Mouse (Mus musculus): ENCODE results near the gene Sec14l2. TPM values are rescaled to one million over a fixed set of nuclear protein-coding genes. Genes with fewer than 3 reads are reported as not detected.
A peak's percentile ranks its signal among the peaks of the same experiment; 100 is the strongest.

The Sec14l2 gene
- 1.3 and 1.5 TPM in 2 replicates for polyA plus RNA-seq (2014; fragmentation: Nextera tagmentation; extraction: Ambion mirVana)

DNA sequence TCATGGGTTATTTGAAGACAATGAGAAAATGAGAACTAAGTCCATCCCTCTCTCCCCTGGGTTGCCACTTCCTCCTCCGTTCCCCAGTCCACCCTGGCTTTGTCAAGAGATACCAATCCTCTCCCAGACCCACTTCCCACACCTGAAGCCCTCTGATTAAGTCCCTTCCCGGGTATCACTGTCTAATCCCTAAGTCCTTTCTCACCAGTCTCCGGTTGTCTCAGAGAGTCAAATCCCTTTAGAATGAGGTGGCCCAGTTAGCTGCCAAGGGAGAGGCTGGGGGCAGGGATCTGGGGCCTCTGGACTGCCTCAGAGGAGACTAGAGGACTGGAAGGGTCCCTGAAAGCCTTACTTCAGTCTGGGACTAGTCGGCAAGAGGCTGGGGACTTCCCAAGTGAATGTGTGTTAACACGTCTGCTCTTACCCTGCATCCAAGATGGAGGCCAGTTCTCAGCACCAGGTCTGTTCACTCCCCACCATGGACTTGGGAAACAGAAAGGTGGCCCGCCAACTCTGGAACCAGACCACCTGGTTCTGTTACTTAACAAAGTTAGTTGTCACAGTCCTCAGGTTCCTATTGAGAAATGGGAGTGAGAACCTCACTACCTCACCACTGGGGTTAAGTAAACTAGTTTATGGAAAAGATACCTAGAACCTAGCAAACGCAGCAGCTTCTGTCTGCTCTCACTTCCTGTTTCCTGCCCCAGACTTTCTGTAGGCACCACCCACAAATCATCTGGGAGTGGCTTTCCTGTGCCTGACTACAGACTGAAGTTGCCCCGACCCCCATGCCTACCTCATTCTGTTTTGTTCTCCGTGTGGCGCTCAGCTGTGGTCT, at the start of gene Sec14l2:
Gene Sec14l2 (minus strand): TSS at position 674 of the 838 bp plus-strand sequence.
- Histone ChIP-seq H3K4me3 (ENCODE audit: low read depth, low read length) (no peak within 1 kb of the TSS), H3K4me1 (ENCODE audit: control insufficient read depth, insufficient read depth, low read length) (no peaks in the 10 kb centered on the region), H3K9ac (replicated peaks; ENCODE audit: low read length) (no peak within 1 kb of the TSS), H3K27me3 (ENCODE audit: control insufficient read depth, insufficient read depth, low read length) (no peaks in the 10 kb centered on the region; the same call in 1 of the 2 replicates), H3K4me2 (ENCODE audit: low read depth, low read length) (no peak within 1 kb of the TSS), H3K9me3 (replicated peaks; ENCODE audit: control insufficient read depth, low read length) (no peaks in the 10 kb centered on the region), H3K27ac (replicated peaks; ENCODE audit: low read depth, low read length) (no peak within 1 kb of the TSS), H3K36me3 (replicated peaks; ENCODE audit: control insufficient read depth, insufficient read depth, low read depth, low read length) (no peaks in the 10 kb centered on the region)
- ATAC-seq (replicated peaks; ENCODE audit: insufficient number of reproducible peaks, low FRiP score, low TSS enrichment, low read depth) (no peak), DNase-seq (ENCODE audit: low spot score) (no peak)
- 72% methylated on average over 10 of the region's 10 CpGs for WGBS

DNA sequence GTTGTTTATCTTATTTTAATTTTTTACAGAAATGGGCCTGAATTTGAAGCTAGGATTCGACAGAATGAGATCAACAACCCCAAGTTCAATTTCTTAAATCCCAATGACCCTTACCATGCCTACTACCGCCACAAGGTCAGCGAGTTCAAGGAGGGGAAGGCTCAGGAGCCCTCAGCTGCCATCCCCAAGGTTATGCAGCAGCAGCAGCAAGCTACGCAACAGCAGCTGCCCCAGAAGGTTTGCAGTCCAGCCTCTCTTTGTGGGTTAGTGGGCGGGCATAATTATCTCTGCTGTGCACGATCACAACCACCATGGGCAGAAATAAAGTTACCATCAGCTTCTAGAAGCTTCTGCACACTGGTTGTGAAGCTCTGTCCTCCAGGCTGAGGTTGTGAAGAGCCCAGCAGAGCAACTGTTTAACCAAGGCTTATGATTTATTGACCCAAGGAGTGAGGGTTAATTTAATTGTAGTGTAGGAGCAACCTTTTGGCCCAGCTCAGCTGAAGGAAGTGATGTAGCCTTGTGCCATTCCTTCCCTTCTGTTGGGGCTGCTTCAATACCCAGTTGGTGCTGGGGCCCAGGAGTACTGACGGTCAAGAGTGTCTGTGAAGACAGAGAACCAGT, 43.4 kb upstream of the Sec14l2 start:
- Histone ChIP-seq H3K4me1 (ENCODE audit: control insufficient read depth, insufficient read depth, low read length) (no peaks in the 10 kb centered on the region), H3K9me3 (replicated peaks; ENCODE audit: control insufficient read depth, low read length) (no peaks in the 10 kb centered on the region), H3K9ac (replicated peaks; ENCODE audit: low read length) (no peak overlapping the region), H3K4me3 (ENCODE audit: low read depth, low read length) (no peak overlapping the region), H3K4me2 (ENCODE audit: low read depth, low read length) (no peak overlapping the region), H3K36me3 (replicated peaks; ENCODE audit: control insufficient read depth, insufficient read depth, low read depth, low read length) (peaks cover 20% of the 10 kb centered on the region), H3K27me3 (ENCODE audit: control insufficient read depth, insufficient read depth, low read length) (no peaks in the 10 kb centered on the region), H3K27ac (replicated peaks; ENCODE audit: low read depth, low read length) (no peak overlapping the region)
- WGBS: 92% methylated on average over 7 of the region's 7 CpGs
- DNase-seq (ENCODE audit: low spot score) (no peak), ATAC-seq (replicated peaks; ENCODE audit: insufficient number of reproducible peaks, low FRiP score, low TSS enrichment, low read depth) (no peak)

DNA sequence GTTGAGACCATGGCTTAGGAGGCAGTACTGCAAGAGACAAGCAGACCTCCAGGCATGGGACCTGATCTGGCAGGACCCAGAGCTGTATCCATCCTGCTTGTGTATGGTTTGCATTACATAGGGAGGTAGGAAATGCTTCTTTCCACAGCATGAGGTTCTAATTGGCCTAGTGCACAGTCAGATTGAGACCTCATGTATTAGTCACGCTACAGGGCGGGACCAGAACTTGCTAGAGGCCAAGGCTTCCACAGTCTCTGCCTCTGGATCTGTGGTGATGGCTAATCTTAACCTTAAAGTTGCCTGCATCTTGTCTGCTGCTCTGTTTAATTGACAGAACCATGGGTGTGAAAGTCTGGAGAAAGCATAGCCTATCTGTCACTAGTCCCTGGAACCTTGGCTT, 41.5 kb upstream of the Sec14l2 start:
- no peak overlapping the region for H3K27ac ChIP-seq (replicated peaks; ENCODE audit: low read depth, low read length)
- H3K4me1 ChIP-seq (ENCODE audit: control insufficient read depth, insufficient read depth, low read length): no peaks in the 10 kb centered on the region
- H3K36me3 ChIP-seq (replicated peaks; ENCODE audit: control insufficient read depth, insufficient read depth, low read depth, low read length): peaks cover 17% of the 10 kb centered on the region
- no peak overlapping the region for H3K9ac ChIP-seq (replicated peaks; ENCODE audit: low read length)
- WGBS: 75% methylated on average over 2 of the region's 2 CpGs
- ATAC-seq (replicated peaks; ENCODE audit: insufficient number of reproducible peaks, low FRiP score, low TSS enrichment, low read depth): 0 out of 2 replicates have a peak, but pooled peaks have one; percentile 18
- no peaks in the 10 kb centered on the region for H3K27me3 ChIP-seq (ENCODE audit: control insufficient read depth, insufficient read depth, low read length)
- H3K4me2 ChIP-seq (ENCODE audit: low read depth, low read length): no peak overlapping the region
- H3K4me3 ChIP-seq (ENCODE audit: low read depth, low read length): no peak overlapping the region
- no peaks in the 10 kb centered on the region for H3K9me3 ChIP-seq (replicated peaks; ENCODE audit: control insufficient read depth, low read length)
- peak; percentile 53 for DNase-seq (ENCODE audit: low spot score)

DNA sequence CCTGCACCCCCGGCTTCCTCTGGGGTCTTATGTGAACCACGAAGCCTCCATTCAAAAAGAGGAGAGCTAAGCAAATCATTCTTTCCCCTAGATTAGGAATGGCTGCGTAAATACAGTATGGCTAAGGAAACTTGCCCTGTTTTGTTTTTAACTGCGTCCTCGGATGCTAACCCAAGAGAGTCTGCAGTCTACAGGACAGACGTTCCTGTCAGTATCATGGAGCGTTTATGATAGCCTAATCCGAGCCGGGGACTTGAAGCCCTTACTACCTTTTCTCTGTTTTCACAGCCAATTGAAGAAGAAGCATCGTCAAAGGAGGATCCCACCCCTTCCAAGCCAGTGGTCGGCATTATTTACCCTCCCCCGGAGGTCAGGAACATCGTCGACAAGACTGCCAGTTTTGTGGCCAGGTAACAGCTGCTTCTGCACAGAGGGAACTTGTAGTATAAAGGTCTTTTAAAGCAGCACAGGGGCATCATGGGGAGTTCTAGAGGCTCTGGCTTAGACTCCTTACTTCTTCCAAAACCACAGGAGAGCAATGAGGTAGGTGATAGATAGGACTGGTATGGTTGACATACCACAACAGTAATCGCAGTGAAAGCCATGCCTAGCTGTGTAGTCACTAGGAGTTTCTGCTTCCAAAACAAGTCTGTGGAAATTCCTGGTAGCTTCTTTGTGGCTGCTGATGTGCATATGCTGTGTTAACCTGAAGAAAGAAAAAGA, 37.7 kb upstream of the Sec14l2 start:
- H3K27me3 ChIP-seq (ENCODE audit: control insufficient read depth, insufficient read depth, low read length): no peaks in the 10 kb centered on the region
- H3K27ac ChIP-seq (replicated peaks; ENCODE audit: low read depth, low read length): peak overlapping the region; percentile 77; the same call in 1 of the 2 replicates
- peak overlapping the region; percentile 87 for H3K4me2 ChIP-seq (ENCODE audit: low read depth, low read length)
- ATAC-seq (replicated peaks; ENCODE audit: insufficient number of reproducible peaks, low FRiP score, low TSS enrichment, low read depth) (no peak), DNase-seq (ENCODE audit: low spot score) (peak; percentile 6)
- H3K9me3 ChIP-seq (replicated peaks; ENCODE audit: control insufficient read depth, low read length): no peaks in the 10 kb centered on the region
- H3K9ac ChIP-seq (replicated peaks; ENCODE audit: low read length): peak overlapping the region; percentile 90
- WGBS: 7% methylated on average over 15 of the region's 15 CpGs
- H3K4me1 ChIP-seq (ENCODE audit: control insufficient read depth, insufficient read depth, low read length): no peaks in the 10 kb centered on the region
- H3K4me3 ChIP-seq (ENCODE audit: low read depth, low read length): peak overlapping the region; percentile 94
- H3K36me3 ChIP-seq (replicated peaks; ENCODE audit: control insufficient read depth, insufficient read depth, low read depth, low read length): peaks cover 2% of the 10 kb centered on the region; the same call in 1 of the 2 replicates

DNA sequence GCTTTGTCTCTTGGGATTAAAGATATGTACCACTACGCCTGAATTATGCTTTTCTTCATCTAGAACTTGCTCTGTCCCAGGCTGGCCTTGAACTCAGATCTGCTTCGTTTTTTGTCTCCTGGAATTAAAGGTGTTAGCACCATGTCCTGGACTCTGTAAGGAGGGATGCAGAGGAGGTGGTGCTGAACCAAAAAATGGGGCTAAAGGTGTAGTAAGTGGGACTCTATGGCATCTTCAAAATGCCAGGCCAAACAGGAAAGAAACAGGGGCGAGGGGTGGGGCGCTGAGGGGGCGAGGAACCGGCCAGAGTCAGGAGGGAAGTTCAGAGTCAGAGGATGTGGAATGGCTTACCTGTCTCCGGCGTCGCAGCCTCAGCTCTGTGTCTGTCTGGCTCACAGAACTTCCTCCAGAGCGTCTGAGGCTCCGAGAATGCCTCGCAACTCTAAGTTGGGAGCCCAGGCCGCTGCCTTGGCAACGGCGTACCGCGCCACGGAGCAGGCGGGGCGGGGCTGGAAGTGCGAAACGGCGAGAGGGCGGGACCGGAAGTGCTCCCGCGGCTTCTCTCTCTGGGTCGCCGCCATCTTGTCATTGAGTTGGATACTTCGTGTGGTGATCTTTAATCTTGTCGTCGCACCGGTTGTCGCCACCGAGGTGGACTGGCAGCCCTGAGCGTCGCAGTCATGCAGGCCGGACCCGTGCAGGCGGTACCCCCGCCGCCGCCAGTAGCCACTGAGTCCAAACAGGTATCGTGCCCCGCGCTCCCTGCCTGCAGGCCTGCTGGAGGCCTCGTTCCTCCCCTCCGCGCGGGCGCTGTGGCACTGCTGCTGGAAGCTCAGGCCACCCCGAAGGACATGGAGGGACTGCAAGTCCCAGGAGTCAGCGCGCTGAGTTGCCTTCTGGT, 36.8 kb upstream of the Sec14l2 start, which contains the start of the genes Ccdc157 and Sf3a1:
Gene Ccdc157 (minus strand): TSS at position 486 of the 901 bp plus-strand sequence.
Gene Sf3a1 (plus strand): TSS at position 543 of the 901 bp plus-strand sequence.
- under 1% methylated on average over 53 of the region's 54 CpGs for WGBS
- DNase-seq (ENCODE audit: low spot score): peak; percentile 97
- peak; percentile 91 for ATAC-seq (replicated peaks; ENCODE audit: insufficient number of reproducible peaks, low FRiP score, low TSS enrichment, low read depth)

DNA sequence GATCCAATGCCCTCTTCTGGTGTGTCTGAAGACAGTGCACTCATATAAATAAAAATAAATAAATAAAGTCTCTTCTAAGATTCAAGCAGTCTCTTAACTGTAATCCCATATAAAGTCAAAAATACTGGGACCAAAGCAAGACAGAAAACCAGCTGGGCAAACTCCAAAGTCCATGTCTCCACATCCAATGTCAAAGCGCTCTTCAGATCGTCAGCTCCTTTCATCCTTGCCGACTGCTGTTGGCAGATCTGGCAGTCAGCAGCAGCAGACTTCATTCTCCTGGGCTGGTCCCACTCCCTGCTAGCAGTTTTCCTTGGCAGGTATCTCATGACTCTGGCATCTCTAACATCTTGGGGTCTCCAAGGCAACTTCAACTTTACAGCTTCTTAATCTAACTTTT, 35.5 kb upstream of the Sec14l2 start:
- WGBS: 86% methylated on average over 3 of the region's 3 CpGs
- no peaks in the 10 kb centered on the region for H3K9me3 ChIP-seq (replicated peaks; ENCODE audit: control insufficient read depth, low read length)
- no peak overlapping the region for H3K4me2 ChIP-seq (ENCODE audit: low read depth, low read length)
- DNase-seq (ENCODE audit: low spot score) (no peak), ATAC-seq (replicated peaks; ENCODE audit: insufficient number of reproducible peaks, low FRiP score, low TSS enrichment, low read depth) (no peak)
- H3K27ac ChIP-seq (replicated peaks; ENCODE audit: low read depth, low read length): no peak overlapping the region
- H3K27me3 ChIP-seq (ENCODE audit: control insufficient read depth, insufficient read depth, low read length): no peaks in the 10 kb centered on the region
- H3K36me3 ChIP-seq (replicated peaks; ENCODE audit: control insufficient read depth, insufficient read depth, low read depth, low read length): peaks cover 2% of the 10 kb centered on the region; the same call in 1 of the 2 replicates
- no peaks in the 10 kb centered on the region for H3K4me1 ChIP-seq (ENCODE audit: control insufficient read depth, insufficient read depth, low read length)
- no peak overlapping the region for H3K4me3 ChIP-seq (ENCODE audit: low read depth, low read length)
- H3K9ac ChIP-seq (replicated peaks; ENCODE audit: low read length): no peak overlapping the region

More for the DNA sequence above, 36.8 kb upstream of the Sec14l2 start, which contains the start of the genes Ccdc157 and Sf3a1:
- Histone ChIP-seq H3K4me1 (ENCODE audit: control insufficient read depth, insufficient read depth, low read length) (no peaks in the 10 kb centered on the region), H3K4me3 (ENCODE audit: low read depth, low read length) (peak within 1 kb of the TSS; percentile 94), H3K27me3 (ENCODE audit: control insufficient read depth, insufficient read depth, low read length) (no peaks in the 10 kb centered on the region), H3K36me3 (replicated peaks; ENCODE audit: control insufficient read depth, insufficient read depth, low read depth, low read length) (peaks cover 2% of the 10 kb centered on the region; the same call in 1 of the 2 replicates), H3K9me3 (replicated peaks; ENCODE audit: control insufficient read depth, low read length) (no peaks in the 10 kb centered on the region), H3K27ac (replicated peaks; ENCODE audit: low read depth, low read length) (peak within 1 kb of the TSS; percentile 77; the same call in 1 of the 2 replicates), H3K9ac (replicated peaks; ENCODE audit: low read length) (peak within 1 kb of the TSS; percentile 90), H3K4me2 (ENCODE audit: low read depth, low read length) (peak within 1 kb of the TSS; percentile 87)

DNA sequence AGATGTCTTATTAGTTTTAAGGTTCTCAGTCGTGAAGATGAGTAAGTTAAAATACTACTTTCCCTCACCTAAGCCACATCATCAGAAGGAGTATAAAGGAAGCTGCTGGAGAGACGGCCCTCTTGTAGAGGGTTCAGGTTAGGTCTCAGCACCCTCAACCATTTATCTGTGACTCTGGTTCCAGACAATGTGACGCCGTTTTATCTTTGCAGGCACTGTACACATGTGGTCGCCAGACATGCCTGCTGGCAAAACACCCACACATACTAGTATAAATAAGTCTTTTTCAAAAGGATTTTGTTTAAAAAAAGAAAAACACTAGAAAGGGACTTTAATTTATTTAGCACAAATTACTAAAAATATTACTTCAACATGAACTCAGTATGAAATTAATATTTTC, 32.4 kb upstream of the Sec14l2 start:
- Histone ChIP-seq H3K27ac (replicated peaks; ENCODE audit: low read depth, low read length) (no peak overlapping the region), H3K27me3 (ENCODE audit: control insufficient read depth, insufficient read depth, low read length) (no peaks in the 10 kb centered on the region), H3K4me2 (ENCODE audit: low read depth, low read length) (no peak overlapping the region), H3K4me1 (ENCODE audit: control insufficient read depth, insufficient read depth, low read length) (no peaks in the 10 kb centered on the region), H3K4me3 (ENCODE audit: low read depth, low read length) (no peak overlapping the region), H3K36me3 (replicated peaks; ENCODE audit: control insufficient read depth, insufficient read depth, low read depth, low read length) (no peaks in the 10 kb centered on the region), H3K9ac (replicated peaks; ENCODE audit: low read length) (no peak overlapping the region), H3K9me3 (replicated peaks; ENCODE audit: control insufficient read depth, low read length) (no peaks in the 10 kb centered on the region)
- ATAC-seq (replicated peaks; ENCODE audit: insufficient number of reproducible peaks, low FRiP score, low TSS enrichment, low read depth) (no peak), DNase-seq (ENCODE audit: low spot score) (no peak)
- WGBS: 66% methylated on average over 5 of the region's 5 CpGs
